Mouse (Mus musculus) limb, embryonic 15.5 days (tissue): ENCODE results near the gene D230025D16Rik. TPM values are rescaled to one million over a fixed set of nuclear protein-coding genes. Genes with fewer than 3 reads are reported as not detected.
"Not testable (repeated sequence)": the region's sequence is repeated elsewhere in the genome, so short reads cannot be mapped to it uniquely, and the experiment has no call there.

Source experiments
- ATAC-seq: fragments of 200-750 bp; cut with Nextera tagmentation; 2 replicates; pipeline ENCODE4 v1.8.0; 2017; ENCODE audit warnings: low read depth, moderate TSS enrichment; ENCODE audit not compliant: insufficient number of reproducible peaks, low FRiP score, low TSS enrichment
- H3K27ac ChIP-seq: fragments of 300-500 bp; sonication (generic); 2 replicates; pipeline ENCODE4 v1.5.1; 2015; ENCODE audit warnings: moderate library complexity, mild to moderate bottlenecking, inconsistent platforms
- H3K27me3 ChIP-seq: fragments of 300-500 bp; sonication (generic); 2 replicates; pipeline ENCODE4 v1.6.1; 2015; ENCODE audit warnings: inconsistent platforms
- H3K36me3 ChIP-seq: fragments of 300-500 bp; sonication (generic); 2 replicates; pipeline ENCODE4 v1.6.1; 2015; ENCODE audit warnings: inconsistent platforms
- H3K4me1 ChIP-seq: fragments of 300-500 bp; sonication (generic); 2 replicates; pipeline ENCODE4 v1.6.1; 2015; ENCODE audit warnings: inconsistent platforms
- H3K4me2 ChIP-seq: fragments of 300-500 bp; sonication (generic); 2 replicates; pipeline ENCODE4 v1.6.1; 2015; ENCODE audit warnings: mild to moderate bottlenecking, inconsistent platforms
- H3K4me3 ChIP-seq: fragments of 300-500 bp; sonication (generic); 2 replicates; pipeline ENCODE4 v1.5.1; 2015; ENCODE audit warnings: mild to moderate bottlenecking, inconsistent platforms
- H3K9ac ChIP-seq: fragments of 300-500 bp; sonication (generic); 2 replicates; pipeline ENCODE4 v1.6.1; 2015; ENCODE audit warnings: inconsistent platforms
- H3K9me3 ChIP-seq: fragments of 300-500 bp; sonication (generic); 2 replicates; pipeline ENCODE4 v1.6.1; 2016; ENCODE audit warnings: inconsistent platforms
- WGBS: fragments of 180-500 bp; shearing (Covaris S2); methylation state at CpG from one replicate; pipeline ENCODE4 v1.1.7; 2015; 5-methylcytosine and 5-hydroxymethylcytosine counted together
- polyA plus RNA-seq: library from polyadenylated mRNA; unstranded; fragments of >200 nt; fragmentation: Nextera tagmentation; extraction: Ambion mirVana; gene quantifications from 2 replicates; pipeline ENCODE4 v1.2.1, GENCODE M21; 2015

The D230025D16Rik gene
- polyA plus RNA-seq, 1 experiment from 2014 or later = 25.6 TPM

DNA sequence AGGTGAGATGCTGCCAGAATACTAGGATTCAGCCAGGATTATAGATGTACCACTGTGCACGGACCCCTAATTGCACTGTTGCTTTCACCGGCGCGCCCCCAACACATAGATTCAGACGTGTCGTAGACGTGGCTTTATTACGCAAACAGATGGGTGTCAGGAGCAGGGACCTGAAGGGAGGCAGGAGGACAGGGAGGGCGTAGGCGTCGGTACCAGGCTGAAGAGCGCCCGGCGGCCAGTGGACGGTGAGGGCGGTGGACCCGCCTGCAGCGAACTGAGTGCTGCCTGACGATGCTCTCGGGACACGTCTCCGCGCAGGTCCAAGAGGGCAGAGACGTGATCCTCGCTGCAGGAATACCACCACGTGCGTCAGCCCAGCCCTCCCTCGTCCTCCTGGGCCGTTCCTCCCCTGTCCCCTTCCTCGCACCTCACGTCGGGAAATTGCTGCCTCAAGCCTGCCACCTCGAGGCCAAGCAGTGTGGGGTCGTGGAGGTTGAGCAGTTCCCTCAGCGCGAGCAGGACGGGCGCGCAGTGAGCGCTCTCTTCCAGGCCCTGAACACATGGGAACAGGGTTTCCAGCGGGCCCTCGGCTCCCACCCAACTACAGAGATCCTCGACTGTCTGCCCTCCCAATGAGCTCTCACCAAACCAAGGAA is 65.0 kb downstream of the D230025D16Rik start, which contains the start of gene 4931428F04Rik:
TSS of gene 4931428F04Rik (minus strand) at position 60 of the 656 bp plus-strand sequence.
- peak within 1 kb of the TSS; percentile 79 for H3K4me2 ChIP-seq
- H3K27me3 ChIP-seq = peaks cover 20% of the 10 kb centered on the region
- H3K4me1 ChIP-seq = peaks cover 32% of the 10 kb centered on the region
- H3K9me3 ChIP-seq = no peaks in the 10 kb centered on the region
- peak within 1 kb of the TSS; percentile 26 for H3K9ac ChIP-seq
- H3K4me3 ChIP-seq = peak within 1 kb of the TSS; percentile 53
- 0 out of 2 replicates have a peak, but pooled peaks cover 7% of the 10 kb centered on the region for H3K36me3 ChIP-seq
- peak within 1 kb of the TSS; percentile 83 for H3K27ac ChIP-seq
- under 1% methylated on average over 43 of the region's 43 CpGs for WGBS
- ATAC-seq = peak; percentile 4; the same call in 1 of the 2 replicates

DNA sequence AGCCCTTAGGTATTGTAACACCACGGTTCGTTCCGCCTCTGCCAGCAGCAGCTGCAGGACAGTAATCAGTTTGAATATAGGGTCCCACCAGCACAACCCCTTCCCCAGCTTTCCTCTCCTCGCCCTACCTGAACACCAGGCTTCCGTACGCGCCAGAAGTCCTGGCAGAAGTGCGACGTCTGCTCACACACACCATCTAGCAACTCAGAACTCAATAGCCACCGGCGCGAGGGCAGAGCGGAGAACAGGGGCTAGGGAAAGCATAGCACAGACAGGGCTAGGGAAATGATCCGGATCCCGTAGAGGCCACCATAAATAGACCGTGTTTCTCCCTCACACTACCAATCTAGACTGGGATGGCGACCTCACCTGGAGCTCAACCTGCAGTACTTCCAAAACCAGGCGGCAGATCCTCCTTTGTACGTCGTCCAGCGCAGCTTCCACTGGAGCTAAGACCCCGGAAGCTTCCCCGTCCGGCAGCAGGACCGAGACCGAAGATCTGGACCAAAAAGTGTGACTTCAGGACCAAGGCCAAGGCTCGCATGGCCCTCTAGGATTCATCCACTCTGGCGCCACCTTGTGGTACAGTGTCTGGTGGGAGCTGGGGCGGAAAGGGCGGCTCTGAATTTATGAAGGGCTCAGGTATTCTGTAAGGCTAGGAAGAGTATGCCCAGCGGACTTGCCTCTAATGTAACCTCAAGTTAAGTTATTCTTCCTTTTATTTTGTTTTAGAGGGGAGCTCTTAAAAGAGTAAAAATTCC is 65.8 kb downstream of the D230025D16Rik start:
- Histone ChIP-seq H3K36me3 (no peaks in the 10 kb centered on the region), H3K9me3 (no peaks in the 10 kb centered on the region), H3K9ac (no peak overlapping the region), H3K27ac (no peak overlapping the region), H3K4me1 (peaks cover 32% of the 10 kb centered on the region), H3K4me2 (peak overlapping the region; percentile 79), H3K4me3 (peak overlapping the region; percentile 16; the same call in 1 of the 2 replicates), H3K27me3 (peaks cover 20% of the 10 kb centered on the region)
- 7% methylated on average over 31 of the region's 31 CpGs for WGBS
- ATAC-seq = no peak

GRCm38 (mm10) chr8:105291364-105291763 is 66.4 kb downstream of the D230025D16Rik start:
- Histone ChIP-seq H3K4me1 (peaks cover 32% of the 10 kb centered on the region), H3K27me3 (peaks cover 20% of the 10 kb centered on the region)
- H3K4me2 ChIP-seq, H3K36me3 ChIP-seq, H3K27ac ChIP-seq, H3K9ac ChIP-seq, ATAC-seq, H3K9me3 ChIP-seq, H3K4me3 ChIP-seq: not testable (repeated sequence)
- 82% methylated on average over 8 of the region's 8 CpGs for WGBS

GRCm38 (mm10) chr8:105291802-105292201 is 66.9 kb downstream of the D230025D16Rik start:
- H3K4me1 ChIP-seq = peaks cover 34% of the 10 kb centered on the region
- 61% methylated on average over 3 of the region's 3 CpGs for WGBS
- H3K4me3 ChIP-seq, H3K9ac ChIP-seq, H3K9me3 ChIP-seq, ATAC-seq, H3K27ac ChIP-seq, H3K36me3 ChIP-seq, H3K4me2 ChIP-seq: not testable (repeated sequence)
- H3K27me3 ChIP-seq = peaks cover 20% of the 10 kb centered on the region

DNA sequence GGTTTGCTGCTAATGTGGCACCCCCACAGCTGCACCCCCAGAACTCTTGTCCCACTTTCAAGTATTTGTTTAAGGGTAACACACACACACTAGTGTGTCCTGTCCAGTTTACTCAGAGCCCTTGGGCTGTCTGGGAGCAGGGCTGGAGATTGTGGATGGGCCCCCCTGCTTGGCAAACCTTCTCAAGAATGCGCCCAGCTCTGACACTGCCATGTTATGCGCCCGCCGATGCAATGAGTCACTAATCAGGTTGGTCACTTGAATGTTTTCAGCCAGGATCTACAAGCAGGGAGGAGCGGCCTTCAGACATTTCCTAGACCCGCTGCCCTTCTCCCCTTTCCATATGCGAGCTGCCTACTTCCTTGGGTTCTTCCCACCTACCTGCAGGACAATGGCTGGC is 67.5 kb downstream of the D230025D16Rik start:
- ATAC-seq = no peak
- Histone ChIP-seq H3K4me3 (no peak overlapping the region), H3K9me3 (no peaks in the 10 kb centered on the region), H3K27ac (no peak overlapping the region), H3K4me2 (no peak overlapping the region), H3K27me3 (peaks cover 20% of the 10 kb centered on the region), H3K36me3 (no peaks in the 10 kb centered on the region), H3K4me1 (peaks cover 39% of the 10 kb centered on the region), H3K9ac (no peak overlapping the region)
- 85% methylated on average over 7 of the region's 7 CpGs for WGBS

DNA sequence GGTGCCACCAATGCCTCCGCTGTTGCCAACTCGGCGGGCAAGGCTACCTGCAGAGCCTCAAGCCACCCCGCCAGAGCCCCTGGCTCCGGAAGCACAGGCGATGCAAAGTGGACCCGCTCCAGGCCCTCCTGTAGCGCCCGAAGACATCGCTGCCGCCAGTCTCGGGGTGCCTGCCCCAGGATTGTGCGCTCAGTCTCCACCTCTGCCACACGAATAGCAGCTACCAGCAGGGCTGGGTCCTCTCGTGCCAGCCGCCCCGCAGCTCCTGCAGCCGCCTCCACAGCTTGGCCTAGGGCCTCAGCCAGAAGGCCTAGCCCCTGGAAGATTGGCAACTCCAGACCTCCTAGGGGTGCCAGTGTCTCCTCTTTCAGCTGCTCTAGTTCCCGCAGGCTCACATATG is 68.5 kb downstream of the D230025D16Rik start:
- peaks cover 36% of the 10 kb centered on the region for H3K4me1 ChIP-seq
- H3K9me3 ChIP-seq = no peaks in the 10 kb centered on the region
- WGBS = 68% methylated on average over 19 of the region's 19 CpGs
- H3K4me2 ChIP-seq = no peak overlapping the region
- H3K9ac ChIP-seq = no peak overlapping the region
- ATAC-seq = no peak
- H3K36me3 ChIP-seq = no peaks in the 10 kb centered on the region
- H3K27me3 ChIP-seq = peaks cover 20% of the 10 kb centered on the region
- H3K4me3 ChIP-seq = no peak overlapping the region
- no peak overlapping the region for H3K27ac ChIP-seq

GRCm38 (mm10) chr8:105294776-105295175 is 69.8 kb downstream of the D230025D16Rik start:
- H3K27me3 ChIP-seq = peaks cover 19% of the 10 kb centered on the region

DNA sequence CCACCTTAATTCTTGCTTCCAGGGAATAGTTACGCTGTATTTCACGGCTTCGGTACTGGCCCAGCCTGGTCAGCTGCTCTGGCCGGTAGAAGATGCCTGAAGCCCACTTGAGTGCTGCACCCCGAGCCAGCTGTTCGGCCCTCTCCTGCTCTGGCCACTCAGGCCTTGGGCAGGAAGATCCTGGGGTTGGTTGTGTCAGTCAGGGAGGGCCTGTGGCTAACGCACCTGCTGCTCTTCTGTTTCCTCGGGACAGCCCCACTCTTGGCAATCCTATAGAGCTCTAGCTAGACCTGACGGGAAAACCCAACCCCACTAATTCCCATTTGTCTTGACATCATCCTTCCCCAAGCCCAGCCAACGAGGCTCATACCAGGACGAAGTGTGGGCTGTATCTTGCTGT is 70.3 kb downstream of the D230025D16Rik start:
- H3K4me2 ChIP-seq = no peak overlapping the region
- no peak overlapping the region for H3K9ac ChIP-seq
- H3K4me3 ChIP-seq = no peak overlapping the region
- no peak for ATAC-seq
- WGBS = 65% methylated on average over 11 of the region's 11 CpGs
- H3K27ac ChIP-seq = no peak overlapping the region
- peaks cover 8% of the 10 kb centered on the region for H3K36me3 ChIP-seq
- H3K4me1 ChIP-seq = peaks cover 29% of the 10 kb centered on the region
- H3K9me3 ChIP-seq = no peaks in the 10 kb centered on the region
- peaks cover 14% of the 10 kb centered on the region for H3K27me3 ChIP-seq

More at GRCm38 (mm10) chr8:105294776-105295175, 69.8 kb downstream of the D230025D16Rik start:
- Histone ChIP-seq H3K4me2 (no peak overlapping the region), H3K27ac (no peak overlapping the region), H3K9ac (no peak overlapping the region), H3K4me1 (peaks cover 30% of the 10 kb centered on the region), H3K36me3 (peaks cover 3% of the 10 kb centered on the region), H3K9me3 (no peaks in the 10 kb centered on the region), H3K4me3 (no peak overlapping the region)
- 72% methylated on average over 9 of the region's 9 CpGs for WGBS
- ATAC-seq = no peak

DNA sequence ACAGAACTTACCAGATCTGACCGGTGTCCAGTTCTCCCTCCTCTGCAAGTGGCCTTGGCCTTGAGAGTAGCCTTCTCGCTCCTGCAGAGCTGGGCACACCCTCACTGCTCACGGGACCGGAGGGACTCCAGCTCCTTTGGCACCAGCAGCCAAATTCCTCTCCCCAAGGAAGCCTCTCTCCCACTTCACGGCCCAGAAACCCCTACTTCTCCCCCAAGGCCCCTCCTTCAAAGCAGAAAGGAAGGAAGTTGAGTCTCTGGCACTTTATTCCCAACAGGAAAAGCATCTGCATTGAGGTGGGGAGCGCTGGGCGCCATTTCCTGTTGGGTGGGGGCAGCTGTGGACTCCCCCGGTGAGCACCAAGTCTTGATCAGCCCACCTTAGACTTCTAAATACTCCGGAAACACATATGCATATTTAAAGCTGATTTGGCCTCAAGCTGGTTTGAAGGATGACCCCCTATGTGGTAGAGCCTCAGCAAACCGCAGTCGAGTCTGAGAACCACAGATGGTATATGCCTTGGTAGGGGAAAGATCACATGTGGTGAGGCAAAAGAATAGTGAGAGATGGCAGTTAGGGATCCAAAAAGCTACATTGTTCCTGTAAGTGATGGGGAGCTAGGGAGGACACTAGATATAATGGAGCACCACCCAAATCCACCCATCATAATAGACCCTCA is 71.1 kb downstream of the D230025D16Rik start, which contains the start of gene Exoc3l:
TSS of gene Exoc3l (minus strand) at position 207 of the 679 bp plus-strand sequence.
- Histone ChIP-seq H3K36me3 (peaks cover 16% of the 10 kb centered on the region), H3K4me3 (peak within 1 kb of the TSS; percentile 96; the same call in 1 of the 2 replicates), H3K27ac (no peak within 1 kb of the TSS), H3K9me3 (no peaks in the 10 kb centered on the region), H3K4me2 (peak within 1 kb of the TSS; percentile 84), H3K9ac (no peak within 1 kb of the TSS), H3K27me3 (peaks cover 8% of the 10 kb centered on the region; the same call in 1 of the 2 replicates), H3K4me1 (peaks cover 23% of the 10 kb centered on the region)
- 58% methylated on average over 11 of the region's 11 CpGs for WGBS
- no peak for ATAC-seq

DNA sequence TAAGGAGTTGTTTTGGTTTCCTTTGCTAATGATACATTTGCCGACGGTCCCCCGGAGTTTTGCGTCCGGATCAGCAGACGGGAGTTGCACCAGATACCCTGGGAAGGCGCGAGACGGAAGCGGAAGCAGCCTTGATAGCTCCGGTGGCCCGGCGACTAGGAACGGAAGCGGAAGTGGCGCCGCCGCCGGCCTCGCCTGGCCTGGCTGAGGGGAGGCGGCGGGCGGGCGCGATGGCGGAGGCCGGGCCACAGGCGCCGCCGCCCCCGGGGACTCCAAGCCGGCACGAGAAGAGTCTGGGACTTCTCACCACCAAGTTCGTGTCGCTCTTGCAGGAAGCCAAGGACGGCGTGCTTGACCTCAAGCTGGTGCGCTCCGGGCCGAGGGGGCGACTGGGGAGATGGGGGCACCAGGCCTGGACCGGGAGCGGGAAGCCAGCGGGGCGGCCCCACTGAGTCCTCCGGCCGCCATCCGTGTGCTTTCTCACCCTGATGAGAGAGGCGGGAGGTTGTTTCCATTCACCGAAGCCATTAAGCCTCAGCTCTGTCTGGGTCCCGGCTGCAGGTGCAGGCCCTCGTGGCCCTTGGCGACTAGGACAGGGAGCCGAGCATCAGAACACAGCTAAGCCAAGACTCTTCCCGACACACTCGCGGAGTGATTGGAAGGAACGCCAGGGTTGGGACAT is 72.7 kb downstream of the D230025D16Rik start, which contains the start of gene E2f4:
TSS of gene E2f4 (plus strand) at position 153 of the 682 bp plus-strand sequence.
- H3K4me2 ChIP-seq = peak within 1 kb of the TSS; percentile 84
- peaks cover 23% of the 10 kb centered on the region for H3K4me1 ChIP-seq
- H3K4me3 ChIP-seq = peak within 1 kb of the TSS; percentile 96
- H3K9ac ChIP-seq = peak within 1 kb of the TSS; percentile 95
- ATAC-seq = peak; percentile 71
- H3K27me3 ChIP-seq = peaks cover 8% of the 10 kb centered on the region; the same call in 1 of the 2 replicates
- peaks cover 29% of the 10 kb centered on the region for H3K36me3 ChIP-seq
- peak within 1 kb of the TSS; percentile 77 for H3K27ac ChIP-seq
- under 1% methylated on average over 57 of the region's 58 CpGs for whole genome bisulfite sequencing
- H3K9me3 ChIP-seq = no peaks in the 10 kb centered on the region
